Mouse (Mus musculus): ENCODE results near the gene Sult2b1. TPM values are rescaled to one million over a fixed set of nuclear protein-coding genes. Genes with fewer than 3 reads are reported as not detected.

Gene Sult2b1
- 5.5 and 19.3 TPM in 2 replicates for polyA plus RNA-seq (2012; rRNA removed)

DNA sequence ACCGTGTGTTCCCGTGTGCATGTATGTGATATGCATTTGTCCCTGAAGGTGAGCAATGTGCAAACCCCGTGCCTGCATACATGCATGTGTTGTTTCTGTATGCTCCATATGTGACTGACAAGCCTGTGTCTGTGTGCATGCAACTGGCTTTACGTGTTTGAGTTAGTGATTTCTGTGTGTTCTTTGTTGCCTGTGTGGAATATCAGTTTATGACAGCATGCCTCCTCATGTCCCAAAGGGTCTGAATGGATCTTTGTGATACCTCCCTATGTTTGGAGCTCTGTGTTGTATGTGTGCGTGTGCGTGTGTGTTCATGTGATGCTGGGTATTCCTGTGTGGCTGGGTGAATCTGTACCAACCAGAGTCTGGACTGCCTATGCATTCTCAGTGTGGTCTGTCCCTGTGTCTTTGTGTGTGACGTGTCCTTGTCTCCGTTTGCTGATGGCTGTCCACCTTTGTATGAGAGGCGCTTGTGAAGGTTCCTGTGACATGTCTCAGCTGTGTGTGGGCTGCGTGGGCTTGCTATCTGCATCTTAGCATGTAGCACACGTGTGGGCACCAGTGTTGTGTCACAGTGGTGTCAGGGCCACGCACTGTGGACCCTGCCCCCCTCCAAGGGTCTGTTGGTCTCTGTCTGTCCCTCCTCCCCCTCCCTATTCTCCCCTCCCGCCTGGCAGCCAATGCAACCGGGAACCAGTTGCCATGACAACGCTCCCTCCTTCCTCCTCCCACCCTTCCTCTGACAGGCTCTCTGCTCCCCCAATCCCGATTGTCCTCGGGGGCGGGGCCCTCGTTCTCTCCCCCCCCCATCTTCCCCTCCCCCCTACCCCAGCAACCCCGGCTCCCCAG lies at the start of gene Sult2b1:
Gene Sult2b1 (minus strand): TSS at position 146 of the 849 bp plus-strand sequence.
- no peak for TF ChIP-seq POLR2A (IDR thresholded peaks at IDR 0.05; ENCODE audit: borderline replicate concordance, extremely low read depth, low read depth, low read length)
- no peak for TF ChIP-seq CTCF (IDR thresholded peaks at IDR 0.05; ENCODE audit: insufficient read depth, low read length)
- 28% methylated on average over 20 of the region's 20 CpGs for WGBS
- DNase-seq = no peak
- H3K4me1 ChIP-seq (ENCODE audit: control insufficient read depth, insufficient read depth, low read length) = no peaks in the 10 kb centered on the region
- peak within 1 kb of the TSS; percentile 74 for H3K4me3 ChIP-seq (replicated peaks; ENCODE audit: extremely low read depth, low read depth, low read length)

DNA sequence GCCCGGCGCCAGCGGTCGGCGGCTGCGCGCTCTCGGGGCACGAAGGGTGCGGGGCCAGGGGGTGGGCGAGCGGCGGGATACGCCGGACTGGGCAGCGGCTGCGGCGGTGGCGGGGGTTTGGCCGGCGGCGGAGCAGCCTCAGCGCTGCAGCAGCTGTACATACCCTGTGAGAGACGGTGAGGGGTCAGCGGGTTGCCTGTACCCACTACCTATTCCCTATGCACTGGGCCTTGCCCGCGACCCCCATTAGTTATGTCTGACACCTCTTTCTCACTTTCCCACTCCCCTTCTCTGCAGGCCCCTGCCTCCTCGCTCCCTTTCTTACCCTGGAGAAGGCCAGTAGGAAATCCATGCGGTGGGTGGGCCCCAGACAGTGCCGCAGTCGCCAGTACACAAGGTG lies 49.5 kb upstream of the Sult2b1 start:
- peaks cover 4% of the 10 kb centered on the region; the same call in 1 of the 2 replicates for H3K4me1 ChIP-seq (ENCODE audit: control insufficient read depth, insufficient read depth, low read length)
- WGBS = 8% methylated on average over 31 of the region's 31 CpGs
- H3K4me3 ChIP-seq (replicated peaks; ENCODE audit: extremely low read depth, low read depth, low read length) = no peak overlapping the region
- TF ChIP-seq CTCF (IDR thresholded peaks at IDR 0.05; ENCODE audit: insufficient read depth, low read length) (no peak), POLR2A (IDR thresholded peaks at IDR 0.05; ENCODE audit: borderline replicate concordance, extremely low read depth, low read depth, low read length) (no peak)
- DNase-seq = no peak

DNA sequence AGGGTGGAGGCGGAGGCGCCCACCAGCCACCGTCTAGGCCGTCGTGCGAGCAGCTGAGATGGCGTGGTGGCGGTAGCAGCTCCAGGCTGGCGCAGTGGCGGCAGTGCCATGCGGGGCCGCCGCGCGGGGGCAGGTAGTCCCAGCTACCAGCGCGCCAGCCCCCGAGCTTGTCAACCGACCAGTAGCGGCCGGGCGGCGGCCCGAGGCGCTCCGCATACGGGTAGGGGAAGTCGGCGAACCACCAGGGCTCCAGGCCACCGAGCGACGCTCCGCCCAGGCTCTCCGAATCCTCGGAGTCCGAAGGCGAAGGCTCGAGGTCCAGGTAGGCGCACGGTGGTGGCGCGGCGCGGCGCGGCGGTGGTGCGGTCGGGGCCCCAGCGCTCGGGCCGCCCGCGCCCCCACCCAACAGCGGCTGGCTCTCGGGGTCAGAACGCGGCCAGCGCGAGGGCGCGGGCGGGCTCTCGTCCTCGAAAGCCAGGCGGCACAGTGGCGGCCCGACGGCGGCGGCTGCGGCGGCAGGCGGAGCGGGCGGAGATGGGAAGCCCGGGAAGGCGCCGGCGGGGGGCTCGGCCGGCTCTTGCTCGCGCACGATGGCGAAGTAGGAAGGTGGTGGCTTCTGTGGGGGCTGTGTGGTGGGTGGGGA lies 48.8 kb upstream of the Sult2b1 start:
- no peak overlapping the region for H3K4me3 ChIP-seq (replicated peaks; ENCODE audit: extremely low read depth, low read depth, low read length)
- peaks cover 4% of the 10 kb centered on the region; the same call in 1 of the 2 replicates for H3K4me1 ChIP-seq (ENCODE audit: control insufficient read depth, insufficient read depth, low read length)
- no peak for TF ChIP-seq POLR2A (IDR thresholded peaks at IDR 0.05; ENCODE audit: borderline replicate concordance, extremely low read depth, low read depth, low read length)
- no peak for TF ChIP-seq CTCF (IDR thresholded peaks at IDR 0.05; ENCODE audit: insufficient read depth, low read length)
- no peak for DNase-seq
- 2% methylated on average over 80 of the region's 86 CpGs for WGBS

DNA sequence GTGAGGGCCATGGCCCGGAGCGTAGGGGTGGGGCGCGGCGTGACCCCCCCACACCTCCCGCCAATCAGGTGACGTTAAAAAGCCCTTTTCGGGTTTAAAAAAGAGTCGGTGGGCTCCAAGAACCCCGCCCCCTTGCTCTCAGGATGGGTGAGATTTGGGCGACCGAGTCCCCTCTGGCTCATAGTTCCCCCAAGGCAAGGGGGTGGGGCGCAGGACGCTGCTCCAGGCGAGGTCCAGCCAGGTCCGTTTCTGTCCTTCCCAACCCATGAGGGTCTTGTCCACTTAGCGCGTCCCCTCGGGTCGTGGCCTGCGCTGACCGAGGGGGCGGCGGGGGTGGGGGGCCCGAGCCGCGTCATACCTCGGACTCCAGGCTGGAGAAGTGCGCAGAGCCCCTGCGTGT lies 48.0 kb upstream of the Sult2b1 start:
- DNase-seq = no peak
- peaks cover 4% of the 10 kb centered on the region; the same call in 1 of the 2 replicates for H3K4me1 ChIP-seq (ENCODE audit: control insufficient read depth, insufficient read depth, low read length)
- 12% methylated on average over 30 of the region's 30 CpGs for WGBS
- H3K4me3 ChIP-seq (replicated peaks; ENCODE audit: extremely low read depth, low read depth, low read length) = no peak overlapping the region
- no peak for TF ChIP-seq POLR2A (IDR thresholded peaks at IDR 0.05; ENCODE audit: borderline replicate concordance, extremely low read depth, low read depth, low read length)
- TF ChIP-seq CTCF (IDR thresholded peaks at IDR 0.05; ENCODE audit: insufficient read depth, low read length) = no peak

DNA sequence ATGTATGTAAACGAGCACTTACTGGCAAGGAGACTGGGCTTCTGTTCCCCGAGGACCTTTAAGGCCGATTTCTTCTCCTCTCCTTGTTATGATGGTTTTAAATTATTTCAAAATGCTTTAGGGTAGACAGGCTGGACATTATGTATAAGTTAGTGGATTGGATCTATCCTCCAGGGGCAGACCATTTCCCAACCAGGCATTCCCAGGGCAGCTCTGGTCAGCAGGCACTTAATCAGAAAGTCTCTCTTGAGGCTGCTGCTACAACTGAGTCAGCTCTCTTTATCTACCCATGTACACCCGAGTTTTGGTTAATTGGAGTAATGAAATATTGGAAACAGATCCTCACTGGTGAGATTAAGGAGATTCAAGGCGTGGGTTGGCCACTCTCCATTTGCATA lies 46.7 kb upstream of the Sult2b1 start:
- no peak for TF ChIP-seq CTCF (IDR thresholded peaks at IDR 0.05; ENCODE audit: insufficient read depth, low read length)
- no peak for TF ChIP-seq POLR2A (IDR thresholded peaks at IDR 0.05; ENCODE audit: borderline replicate concordance, extremely low read depth, low read depth, low read length)
- 17% methylated on average over 5 of the region's 5 CpGs for WGBS
- no peak for DNase-seq
- Histone ChIP-seq H3K4me3 (replicated peaks; ENCODE audit: extremely low read depth, low read depth, low read length) (peak overlapping the region; percentile 81), H3K4me1 (ENCODE audit: control insufficient read depth, insufficient read depth, low read length) (peaks cover 4% of the 10 kb centered on the region; the same call in 1 of the 2 replicates)

DNA sequence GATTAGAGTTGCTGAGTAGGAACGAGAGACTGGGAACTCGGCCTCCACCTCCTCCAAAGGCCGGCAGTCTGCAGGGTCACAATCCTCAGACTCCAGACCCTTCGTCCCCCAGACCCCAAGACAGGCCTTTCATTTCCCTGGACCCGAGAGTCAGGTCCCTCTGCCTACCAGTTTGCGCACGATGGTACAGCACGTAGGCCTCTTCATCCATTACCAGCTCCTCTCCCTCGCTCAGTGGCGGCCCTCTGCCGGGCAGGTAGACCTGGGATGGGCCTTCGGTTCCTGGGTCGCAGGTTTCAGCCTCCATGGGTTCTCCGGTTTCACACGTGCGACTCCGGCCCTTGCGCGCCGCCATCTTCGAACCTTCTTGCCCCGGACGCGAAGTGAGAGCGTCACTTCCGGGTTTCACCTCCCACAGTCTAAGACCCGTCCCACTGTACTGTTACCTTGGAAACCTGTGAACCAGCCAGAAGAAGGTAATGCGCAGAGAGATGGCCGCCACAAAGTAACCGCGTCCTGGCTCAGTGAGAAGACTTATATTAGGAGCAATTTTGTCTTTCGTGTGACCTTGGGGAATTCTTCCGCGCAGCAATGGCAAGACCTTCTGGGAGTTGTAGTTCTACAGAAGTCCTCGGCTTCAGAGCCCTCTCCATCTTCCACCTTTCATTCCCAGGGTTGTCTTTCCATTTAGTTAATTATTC lies 46.1 kb upstream of the Sult2b1 start, which contains the start of gene Grwd1:
Gene Grwd1 (minus strand): TSS at position 518 of the 701 bp plus-strand sequence.
- TF ChIP-seq POLR2A (IDR thresholded peaks at IDR 0.05; ENCODE audit: borderline replicate concordance, extremely low read depth, low read depth, low read length) (peak; percentile 54; the same call in 1 of the 2 replicates), CTCF (IDR thresholded peaks at IDR 0.05; ENCODE audit: insufficient read depth, low read length) (no peak)
- under 1% methylated on average over 35 of the region's 35 CpGs for WGBS
- DNase-seq = peak; percentile 88
- Histone ChIP-seq H3K4me3 (replicated peaks; ENCODE audit: extremely low read depth, low read depth, low read length) (peak within 1 kb of the TSS; percentile 81), H3K4me1 (ENCODE audit: control insufficient read depth, insufficient read depth, low read length) (peaks cover 4% of the 10 kb centered on the region; the same call in 1 of the 2 replicates)

DNA sequence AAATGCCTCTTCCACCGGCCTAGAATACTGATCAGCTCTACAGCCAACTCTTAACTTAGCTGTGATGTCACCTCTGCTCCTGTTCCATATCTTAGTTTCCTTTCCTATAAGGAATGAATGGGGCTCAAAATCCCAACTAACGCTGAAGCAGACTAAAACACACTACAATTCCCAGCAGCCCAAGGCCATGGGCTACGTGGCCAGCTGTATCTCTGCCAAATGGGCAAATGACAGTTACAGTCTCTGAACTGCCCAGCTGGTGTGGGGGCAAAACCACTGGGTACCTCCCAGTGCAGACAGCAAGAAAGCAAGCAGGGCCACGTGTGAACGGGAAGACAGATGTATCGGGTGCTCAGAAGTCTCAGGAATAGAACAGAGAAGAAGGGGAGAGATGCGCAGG lies 42.2 kb upstream of the Sult2b1 start:
- no peak overlapping the region for H3K4me3 ChIP-seq (replicated peaks; ENCODE audit: extremely low read depth, low read depth, low read length)
- WGBS = 90% methylated on average over 7 of the region's 7 CpGs
- no peak for DNase-seq
- H3K4me1 ChIP-seq (ENCODE audit: control insufficient read depth, insufficient read depth, low read length) = peaks cover 4% of the 10 kb centered on the region; the same call in 1 of the 2 replicates
- no peak for TF ChIP-seq POLR2A (IDR thresholded peaks at IDR 0.05; ENCODE audit: borderline replicate concordance, extremely low read depth, low read depth, low read length)
- TF ChIP-seq CTCF (IDR thresholded peaks at IDR 0.05; ENCODE audit: insufficient read depth, low read length) = no peak

DNA sequence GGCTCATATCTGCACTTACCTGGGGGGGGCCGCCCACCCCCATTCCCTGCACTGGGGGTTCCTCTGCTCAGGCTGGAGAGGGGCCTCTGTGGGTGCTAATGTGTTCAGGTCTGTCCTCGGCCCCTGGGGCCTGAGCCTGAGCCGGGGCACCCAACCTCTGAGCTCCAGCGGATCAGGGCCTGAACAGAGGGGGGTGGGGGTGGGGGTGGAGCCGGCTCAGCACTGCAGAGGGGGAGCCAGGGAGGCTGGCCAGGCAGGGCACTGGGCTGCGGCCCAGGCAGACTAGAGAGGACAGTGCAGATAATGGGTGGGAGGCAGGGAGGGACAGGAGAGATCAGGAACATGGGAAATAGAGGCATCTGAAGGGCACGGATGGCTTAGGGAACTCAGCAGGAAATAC lies 40.1 kb upstream of the Sult2b1 start, which contains the start of gene Kcnj14:
Gene Kcnj14 (minus strand): TSS at position 185 of the 400 bp plus-strand sequence.
- no peak for TF ChIP-seq POLR2A (IDR thresholded peaks at IDR 0.05; ENCODE audit: borderline replicate concordance, extremely low read depth, low read depth, low read length)
- TF ChIP-seq CTCF (IDR thresholded peaks at IDR 0.05; ENCODE audit: insufficient read depth, low read length) = no peak
- 71% methylated on average over 7 of the region's 7 CpGs for whole genome bisulfite sequencing
- no peaks in the 10 kb centered on the region for H3K4me1 ChIP-seq (ENCODE audit: control insufficient read depth, insufficient read depth, low read length)
- H3K4me3 ChIP-seq (replicated peaks; ENCODE audit: extremely low read depth, low read depth, low read length) = no peak within 1 kb of the TSS
- no peak for DNase-seq

DNA sequence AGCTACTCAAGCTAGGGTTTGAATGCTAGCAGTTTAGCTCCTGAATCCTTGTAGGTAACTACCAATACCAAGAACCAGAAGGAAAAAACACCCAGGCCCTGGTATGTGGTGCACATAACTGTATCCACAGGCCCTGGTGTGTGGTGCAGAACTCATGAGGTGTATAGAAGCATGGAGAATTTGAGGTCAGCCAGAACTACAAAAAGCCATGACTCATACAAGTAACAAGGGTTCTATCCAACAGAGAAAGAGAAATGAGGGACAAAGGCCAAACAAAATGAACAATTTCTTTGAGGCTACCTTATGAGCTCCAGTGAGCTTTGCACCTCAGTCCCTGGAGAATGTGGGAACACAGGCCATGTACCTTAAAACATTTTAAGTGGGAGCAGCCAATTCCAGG lies 36.4 kb upstream of the Sult2b1 start:
- TF ChIP-seq CTCF (IDR thresholded peaks at IDR 0.05; ENCODE audit: insufficient read depth, low read length) = no peak
- TF ChIP-seq POLR2A (IDR thresholded peaks at IDR 0.05; ENCODE audit: borderline replicate concordance, extremely low read depth, low read depth, low read length) = no peak
- Histone ChIP-seq H3K4me1 (ENCODE audit: control insufficient read depth, insufficient read depth, low read length) (no peaks in the 10 kb centered on the region), H3K4me3 (replicated peaks; ENCODE audit: extremely low read depth, low read depth, low read length) (no peak overlapping the region)
- no peak for DNase-seq
